Mouse (Mus musculus): ENCODE measurements around the gene Ntf3.

The Ntf3 gene

GRCm38 (mm10) chr6:126166548-126167207, at the start of gene Ntf3:
Gene Ntf3, minus strand, starts transcription at chr6:126166910.
- peak; percentile 24 for DNase-seq

- DNase-seq: no peak
Observed at GRCm38 (mm10) chr6:126213330-126213729, 46.6 kb upstream of the Ntf3 start.

GRCm38 (mm10) chr6:126203366-126203765, 36.7 kb upstream of the Ntf3 start:
- DNase-seq: no peak

GRCm38 (mm10) chr6:126202959-126203358, 36.2 kb upstream of the Ntf3 start:
- DNase-seq: peak; percentile 29

GRCm38 (mm10) chr6:126201721-126202120, 35.0 kb upstream of the Ntf3 start:
- DNase-seq: peak; percentile 9

GRCm38 (mm10) chr6:126199916-126200315, 33.2 kb upstream of the Ntf3 start:
- no peak for DNase-seq

- DNase-seq: no peak
Observed at GRCm38 (mm10) chr6:126194760-126195159, 28.1 kb upstream of the Ntf3 start.

GRCm38 (mm10) chr6:126190218-126190871, 23.6 kb upstream of the Ntf3 start:
- DNase-seq: peak; percentile 43

GRCm38 (mm10) chr6:126187400-126187799, 20.7 kb upstream of the Ntf3 start:
- DNase-seq: no peak

- DNase-seq: no peak
Observed at GRCm38 (mm10) chr6:126186116-126186515, 19.4 kb upstream of the Ntf3 start.

- no peak for DNase-seq
Observed at GRCm38 (mm10) chr6:126172071-126172470, 5.4 kb upstream of the Ntf3 start.

GRCm38 (mm10) chr6:126170772-126171171, 4.1 kb upstream of the Ntf3 start:
- DNase-seq: no peak

- peak; percentile 64 for DNase-seq
Observed at GRCm38 (mm10) chr6:126167731-126168130, 1.0 kb upstream of the Ntf3 start.

GRCm38 (mm10) chr6:126167208-126167590, 489 bp upstream of the Ntf3 start:
- no peak for DNase-seq

GRCm38 (mm10) chr6:126165591-126166155, 1.0 kb downstream of the Ntf3 start:
- DNase-seq: no peak

- peak; percentile 67 for DNase-seq
Observed at GRCm38 (mm10) chr6:126164781-126165180, 1.9 kb downstream of the Ntf3 start.

- DNase-seq: peak; percentile 48
Observed at GRCm38 (mm10) chr6:126163861-126164755, 2.6 kb downstream of the Ntf3 start.

GRCm38 (mm10) chr6:126163181-126163621, 3.5 kb downstream of the Ntf3 start:
- DNase-seq: peak; percentile 72

GRCm38 (mm10) chr6:126162351-126162758, 4.4 kb downstream of the Ntf3 start:
- peak; percentile 50 for DNase-seq

GRCm38 (mm10) chr6:126161571-126162340, 5.0 kb downstream of the Ntf3 start:
- DNase-seq: no peak

GRCm38 (mm10) chr6:126160067-126160411, 6.7 kb downstream of the Ntf3 start:
- DNase-seq: no peak
